Mouse (Mus musculus) testis, postnatal 14 days (tissue): Measurements from ENCODE around the gene 1700001C19Rik.

Experiments
- DNase-seq: peaks from one replicate; pipeline ENCODE4 v3.0.0; 2021; ENCODE audit warnings: low spot score

1700001C19Rik gene

GRCm38 (mm10) chr17:47436907-47437547 lies at the start of gene 1700001C19Rik:
Gene 1700001C19Rik, minus strand, starts transcription at chr17:47437376.
- DNase-seq: no peak

- no peak for DNase-seq
Measured at GRCm38 (mm10) chr17:47485791-47486190, 48.6 kb upstream of the 1700001C19Rik start.

GRCm38 (mm10) chr17:47484993-47485392 lies 47.8 kb upstream of the 1700001C19Rik start:
- no peak for DNase-seq

GRCm38 (mm10) chr17:47484241-47484921 lies 47.2 kb upstream of the 1700001C19Rik start:
- peak; percentile 56 for DNase-seq

GRCm38 (mm10) chr17:47482401-47482800 lies 45.2 kb upstream of the 1700001C19Rik start:
- peak; percentile 69 for DNase-seq

- DNase-seq: no peak
Measured at GRCm38 (mm10) chr17:47479887-47480286, 42.7 kb upstream of the 1700001C19Rik start.

- no peak for DNase-seq
Measured at GRCm38 (mm10) chr17:47475714-47476113, 38.5 kb upstream of the 1700001C19Rik start.

GRCm38 (mm10) chr17:47475181-47475580 lies 38.0 kb upstream of the 1700001C19Rik start:
- DNase-seq: no peak

- no peak for DNase-seq
Measured at GRCm38 (mm10) chr17:47474250-47474649, 37.1 kb upstream of the 1700001C19Rik start.

- DNase-seq: no peak
Measured at GRCm38 (mm10) chr17:47473434-47473974, 36.3 kb upstream of the 1700001C19Rik start.

GRCm38 (mm10) chr17:47472435-47473350 lies 35.5 kb upstream of the 1700001C19Rik start:
- DNase-seq: no peak

- DNase-seq: no peak
Measured at GRCm38 (mm10) chr17:47470686-47471085, 33.5 kb upstream of the 1700001C19Rik start.

- no peak for DNase-seq
Measured at GRCm38 (mm10) chr17:47470121-47470520, 32.9 kb upstream of the 1700001C19Rik start.

GRCm38 (mm10) chr17:47469642-47470041 lies 32.5 kb upstream of the 1700001C19Rik start:
- no peak for DNase-seq

- no peak for DNase-seq
Measured at GRCm38 (mm10) chr17:47468466-47468865, 31.3 kb upstream of the 1700001C19Rik start.

- DNase-seq: no peak
Measured at GRCm38 (mm10) chr17:47468063-47468462, 30.9 kb upstream of the 1700001C19Rik start.

- DNase-seq: no peak
Measured at GRCm38 (mm10) chr17:47467659-47468058, 30.5 kb upstream of the 1700001C19Rik start.

- no peak for DNase-seq
Measured at GRCm38 (mm10) chr17:47466284-47466683, 29.1 kb upstream of the 1700001C19Rik start.

- DNase-seq: no peak
Measured at GRCm38 (mm10) chr17:47465016-47465415, 27.8 kb upstream of the 1700001C19Rik start.

GRCm38 (mm10) chr17:47464248-47464965 lies 27.2 kb upstream of the 1700001C19Rik start:
- no peak for DNase-seq

- DNase-seq: no peak
Measured at GRCm38 (mm10) chr17:47462728-47463388, 25.7 kb upstream of the 1700001C19Rik start.
